Mouse (Mus musculus): ENCODE results near the gene Spic.

Spic gene

DNA sequence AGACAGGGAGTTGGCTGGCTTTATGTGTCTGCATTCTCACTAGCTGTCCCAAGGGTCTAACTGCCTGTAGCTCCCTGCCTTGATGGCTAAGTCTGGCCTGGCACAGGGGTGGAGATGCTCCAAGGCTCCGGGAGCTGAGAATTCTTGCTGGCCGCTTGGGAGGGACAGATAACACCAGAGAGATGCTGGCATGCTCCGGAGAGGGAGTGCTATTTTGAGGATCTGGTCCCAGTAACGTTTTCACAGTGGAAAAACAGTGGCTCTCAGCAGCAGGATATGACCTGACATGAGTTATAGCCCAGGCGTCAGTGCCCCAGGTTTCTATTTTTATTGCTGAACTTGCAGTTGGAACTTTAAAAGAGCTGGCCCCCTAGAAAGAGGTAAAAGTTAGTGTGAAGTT lies 39.4 kb downstream of the Spic start:
- no peak for DNase-seq (ENCODE audit: low read depth)

DNA sequence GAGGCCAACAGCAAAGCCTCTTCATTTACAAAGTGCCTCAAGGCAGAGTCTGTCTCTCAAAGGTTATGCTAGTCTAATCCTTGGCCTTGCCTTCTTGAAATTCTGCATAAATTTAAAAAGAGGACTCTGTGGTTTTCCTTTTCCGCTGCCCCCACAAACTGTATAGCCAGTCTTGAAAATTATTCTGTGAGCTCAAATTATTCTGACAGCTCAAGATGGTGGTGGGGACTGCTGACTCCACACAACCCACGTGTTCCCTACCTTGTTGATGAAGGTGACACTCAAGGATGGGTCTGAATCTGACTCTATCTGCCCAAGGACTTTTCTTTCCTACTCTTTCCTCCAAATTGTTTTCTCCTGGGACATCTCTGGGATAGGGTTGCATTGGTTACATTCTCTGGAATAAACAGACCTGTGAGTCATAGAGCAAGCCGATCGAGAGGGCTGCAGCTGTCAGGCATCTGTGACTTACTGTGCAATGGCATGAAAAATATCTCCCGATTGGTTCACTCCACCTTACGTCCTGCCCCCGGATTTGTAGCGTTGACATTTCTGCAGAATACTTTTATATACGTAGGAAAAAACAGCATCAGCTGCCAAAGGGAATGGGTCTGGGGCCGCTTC lies 53.4 kb downstream of the Spic start:
- peak; percentile 11 for DNase-seq (ENCODE audit: low read depth)

DNA sequence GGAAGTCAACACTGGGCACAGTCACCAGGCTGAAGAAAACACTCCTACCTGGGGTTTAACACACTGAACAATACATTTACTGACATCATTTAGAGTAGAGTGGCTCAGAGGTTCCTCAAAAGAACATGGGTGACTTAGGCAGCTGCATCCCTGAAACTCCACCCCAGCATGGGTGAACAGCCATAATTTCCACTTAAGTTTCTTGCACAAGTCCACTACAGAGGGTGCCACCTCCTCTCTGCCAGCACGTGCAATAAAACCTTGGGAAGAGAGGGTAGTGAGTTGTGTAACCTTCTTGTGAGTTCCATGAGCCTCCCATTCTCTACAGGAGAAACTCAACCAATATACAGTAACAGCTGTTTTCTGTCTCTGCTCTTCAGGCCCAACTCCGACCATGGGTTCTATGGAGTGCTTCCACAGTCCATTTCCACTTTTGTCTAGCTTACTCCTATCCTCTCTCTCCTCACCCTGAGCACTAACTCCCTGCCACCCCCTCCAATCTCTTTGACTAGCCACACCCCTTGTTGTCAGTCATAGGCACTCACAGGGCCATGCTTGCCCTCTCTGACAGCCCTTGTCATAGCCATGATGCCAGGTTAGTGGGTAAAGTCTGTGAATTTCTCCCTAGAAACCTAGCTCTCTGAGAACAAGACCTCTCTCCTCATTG lies 54.0 kb downstream of the Spic start:
- no peak for DNase-seq (ENCODE audit: low read depth)

DNA sequence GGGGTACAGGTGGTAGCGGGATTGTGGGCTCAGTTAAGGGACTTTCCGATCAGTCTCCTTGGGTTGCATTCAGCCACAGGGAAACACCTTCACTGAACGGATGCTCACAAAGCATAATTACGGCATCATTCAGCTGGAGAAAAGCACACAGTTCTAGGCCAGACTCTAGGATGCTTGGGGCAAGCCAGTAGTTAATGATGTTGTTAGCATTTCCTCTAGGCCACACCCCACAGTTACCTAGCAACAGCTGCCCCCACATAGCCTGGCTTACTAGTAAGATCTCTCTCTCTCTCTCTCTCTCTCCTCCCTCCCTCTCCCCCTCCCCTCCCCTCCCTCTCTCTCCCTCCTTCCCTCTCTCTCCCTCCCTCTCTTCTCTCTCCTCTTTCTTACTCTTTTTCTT lies 57.8 kb downstream of the Spic start:
- no peak for DNase-seq (ENCODE audit: low read depth)

DNA sequence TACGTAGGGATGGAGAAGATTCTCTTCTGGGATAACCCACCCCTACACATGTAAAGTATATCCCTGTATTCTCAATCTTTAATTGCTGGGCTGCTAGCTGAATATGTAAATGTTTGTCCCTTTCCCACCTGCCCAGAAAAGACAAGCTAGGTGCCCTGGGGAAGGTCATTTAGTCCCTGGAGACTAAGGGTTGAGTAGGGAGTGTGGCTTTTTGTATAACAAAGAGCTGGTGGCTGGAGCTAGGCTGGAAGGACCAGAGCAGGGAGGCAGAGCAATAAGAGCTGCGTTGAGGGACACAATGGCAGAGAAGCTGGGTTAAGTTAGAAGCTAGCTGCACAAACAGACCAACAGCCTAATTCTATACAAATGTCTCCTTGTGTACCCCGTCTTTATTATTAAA lies 58.6 kb downstream of the Spic start:
- DNase-seq (ENCODE audit: low read depth): no peak
